Mouse (Mus musculus) forebrain, embryonic 10.5 days (tissue): Measurements from ENCODE around the gene Prkn. TPM values are rescaled to one million over a fixed set of nuclear protein-coding genes. Genes with fewer than 3 reads are reported as not detected.

Experiments used
- DNase-seq: peaks from one replicate; pipeline ENCODE4 v3.0.0-alpha.2; 2017; ENCODE audit warnings: low spot score; ENCODE audit errors: extremely low spot score
- H3K27ac ChIP-seq: fragments of 300-500 bp; sonication (generic); 2 replicates; pipeline ENCODE4 v1.5.1; 2016; ENCODE audit warnings: mild to moderate bottlenecking
- H3K27me3 ChIP-seq: fragments of 300-500 bp; sonication (generic); 2 replicates; pipeline ENCODE4 v1.6.1; 2016; ENCODE audit warnings: mild to moderate bottlenecking; ENCODE audit not compliant: poor library complexity, severe bottlenecking
- H3K36me3 ChIP-seq: fragments of 300-500 bp; sonication (generic); replicated peaks from 2 replicates; pipeline ENCODE4 v1.6.1; 2016; ENCODE audit warnings: mild to moderate bottlenecking, moderate library complexity
- H3K4me1 ChIP-seq: fragments of 300-500 bp; sonication (generic); 2 replicates; pipeline ENCODE4 v1.6.1; 2016
- H3K4me3 ChIP-seq: fragments of 300-500 bp; sonication (generic); 2 replicates; pipeline ENCODE4 v1.5.1; 2016; ENCODE audit warnings: mild to moderate bottlenecking, moderate library complexity
- H3K9me3 ChIP-seq: fragments of 300-500 bp; sonication (generic); 2 replicates; pipeline ENCODE4 v1.6.1; 2016; ENCODE audit warnings: mild to moderate bottlenecking, moderate library complexity
- WGBS: fragments of 180-500 bp; shearing (Covaris S2); methylation state at CpG from one replicate; pipeline ENCODE4 v1.1.7; 2016; 5-methylcytosine and 5-hydroxymethylcytosine counted together
- polyA plus RNA-seq: library from polyadenylated mRNA; unstranded; fragments of >200 nt; fragmentation: Nextera tagmentation; extraction: Ambion mirVana; gene quantifications from 2 replicates; pipeline ENCODE4 v1.2.1, GENCODE M21; 2016

Prkn gene
- polyA plus RNA-seq, 1 experiment from 2014 or later, result 0.81 TPM

DNA sequence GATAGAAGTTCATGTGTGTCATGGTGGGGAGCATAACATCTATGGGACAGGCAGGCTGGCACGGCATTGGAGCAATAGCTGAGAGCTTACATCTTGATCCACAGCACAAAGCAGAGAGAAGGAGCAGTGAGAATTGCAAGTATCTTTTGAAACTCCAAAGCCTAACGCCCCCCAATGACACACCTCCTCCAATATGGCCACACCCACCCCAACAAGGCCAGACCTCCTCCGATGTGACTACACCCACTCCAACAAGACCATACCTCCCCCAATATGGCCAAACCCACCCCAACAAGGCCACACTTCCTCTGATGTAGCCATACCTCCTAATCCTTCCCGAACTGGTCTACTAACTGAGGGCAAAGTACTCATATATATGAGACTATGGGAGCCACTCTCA is 1004.3 kb downstream of the Prkn start:
- 91% methylated on average over 4 of the region's 4 CpGs for WGBS
- no peak for DNase-seq
- H3K27me3 ChIP-seq, result no peaks in the 10 kb centered on the region
- no peaks in the 10 kb centered on the region for H3K9me3 ChIP-seq
- H3K27ac ChIP-seq, result no peak overlapping the region
- H3K4me1 ChIP-seq, result peaks cover 10% of the 10 kb centered on the region
- H3K4me3 ChIP-seq, result no peak overlapping the region
- H3K36me3 ChIP-seq, result no peaks in the 10 kb centered on the region

GRCm38 (mm10) chr17:11844989-11845388 is 1004.8 kb downstream of the Prkn start:
- 91% methylated on average over 3 of the region's 3 CpGs for WGBS
- H3K27me3 ChIP-seq, result no peaks in the 10 kb centered on the region
- no peak overlapping the region for H3K27ac ChIP-seq
- no peaks in the 10 kb centered on the region for H3K36me3 ChIP-seq
- no peak for DNase-seq
- H3K9me3 ChIP-seq, result no peaks in the 10 kb centered on the region
- peaks cover 10% of the 10 kb centered on the region for H3K4me1 ChIP-seq
- no peak overlapping the region for H3K4me3 ChIP-seq

GRCm38 (mm10) chr17:11845506-11845905 is 1005.3 kb downstream of the Prkn start:
- no peaks in the 10 kb centered on the region for H3K36me3 ChIP-seq

DNA sequence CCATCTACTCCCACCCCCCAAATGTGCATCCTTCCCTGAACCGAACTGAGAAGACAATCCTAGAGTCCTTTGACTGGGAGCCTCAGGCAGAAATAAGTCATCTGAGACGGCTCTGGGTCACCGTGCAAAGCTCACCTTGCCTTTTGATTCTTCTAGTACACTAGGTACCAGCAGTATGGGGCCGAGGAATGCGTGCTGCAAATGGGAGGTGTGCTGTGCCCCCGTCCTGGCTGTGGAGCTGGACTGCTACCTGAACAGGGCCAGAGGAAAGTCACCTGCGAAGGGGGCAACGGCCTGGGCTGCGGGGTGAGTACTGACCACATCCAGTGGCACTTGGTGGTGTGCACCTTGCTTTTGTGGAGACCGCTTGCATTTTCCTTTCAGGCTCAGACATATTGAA is 1014.4 kb downstream of the Prkn start:
- Histone ChIP-seq H3K4me3 (no peak overlapping the region), H3K27me3 (no peaks in the 10 kb centered on the region), H3K36me3 (no peaks in the 10 kb centered on the region), H3K4me1 (peaks cover 6% of the 10 kb centered on the region), H3K27ac (no peak overlapping the region), H3K9me3 (no peaks in the 10 kb centered on the region)
- DNase-seq, result no peak
- WGBS, result 76% methylated on average over 10 of the region's 10 CpGs

More at GRCm38 (mm10) chr17:11845506-11845905, 1005.3 kb downstream of the Prkn start:
- H3K4me1 ChIP-seq, result peaks cover 10% of the 10 kb centered on the region
- no peaks in the 10 kb centered on the region for H3K9me3 ChIP-seq
- no peak overlapping the region for H3K27ac ChIP-seq
- H3K4me3 ChIP-seq, result no peak overlapping the region
- DNase-seq, result no peak
- WGBS, result 76% methylated on average over 2 of the region's 2 CpGs
- no peaks in the 10 kb centered on the region for H3K27me3 ChIP-seq

DNA sequence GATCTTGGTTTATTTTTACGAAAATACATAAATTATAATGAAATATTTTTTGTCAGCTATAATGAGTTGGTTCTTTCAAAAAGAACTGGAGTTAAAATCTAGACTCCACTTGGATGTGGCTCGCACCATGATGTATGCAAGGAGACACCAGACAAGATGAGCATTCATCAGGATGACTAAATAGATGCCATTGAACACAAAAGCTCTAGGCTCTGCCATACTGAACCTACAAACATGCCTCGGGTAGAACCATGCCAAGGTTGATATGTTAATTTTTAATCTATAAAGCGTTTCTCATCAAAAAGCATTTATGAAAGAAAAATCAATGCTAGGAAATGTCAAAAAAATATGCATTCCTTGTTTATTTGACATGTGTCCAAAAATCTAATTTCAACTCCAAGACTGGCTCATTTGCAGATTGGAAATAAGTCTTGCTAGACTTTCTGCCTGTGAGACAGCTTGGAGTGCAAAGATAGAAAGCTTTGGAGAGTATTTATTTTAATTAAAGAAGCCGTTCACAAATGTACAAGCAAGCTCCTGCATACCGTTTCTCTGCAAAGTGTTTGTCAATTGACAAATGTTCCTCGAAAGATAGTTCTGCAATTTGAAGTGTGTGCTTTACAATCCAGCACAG is 1018.7 kb downstream of the Prkn start:
- H3K9me3 ChIP-seq, result no peaks in the 10 kb centered on the region
- H3K27ac ChIP-seq, result no peak overlapping the region
- 91% methylated on average over 7 of the region's 7 CpGs for WGBS
- H3K4me1 ChIP-seq, result peaks cover 6% of the 10 kb centered on the region
- no peaks in the 10 kb centered on the region for H3K36me3 ChIP-seq
- DNase-seq, result no peak
- H3K4me3 ChIP-seq, result no peak overlapping the region
- no peaks in the 10 kb centered on the region for H3K27me3 ChIP-seq

GRCm38 (mm10) chr17:11861178-11861577 is 1021.0 kb downstream of the Prkn start:
- Histone ChIP-seq H3K27me3 (no peaks in the 10 kb centered on the region), H3K27ac (no peak overlapping the region), H3K4me1 (no peaks in the 10 kb centered on the region), H3K9me3 (no peaks in the 10 kb centered on the region), H3K4me3 (no peak overlapping the region), H3K36me3 (no peaks in the 10 kb centered on the region)
- 87% methylated on average over 6 of the region's 6 CpGs for WGBS
- DNase-seq, result no peak

DNA sequence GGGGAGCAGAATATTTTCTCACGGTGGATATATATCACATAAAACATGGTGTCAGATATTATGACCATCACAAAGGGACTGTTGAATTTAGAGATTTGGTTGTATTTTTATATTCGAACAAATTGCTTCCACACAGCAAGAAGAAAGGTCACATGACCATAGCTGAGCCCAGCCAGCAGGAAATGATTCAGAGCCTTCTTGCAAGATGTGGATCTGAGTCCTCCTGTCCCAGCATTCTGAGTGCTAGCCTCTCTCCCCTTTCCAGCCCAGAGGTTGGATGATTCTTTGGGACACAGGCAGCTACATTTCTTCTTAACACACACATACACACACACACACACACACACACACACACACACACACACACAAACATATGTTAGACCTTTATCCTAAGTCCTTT is 1022.2 kb downstream of the Prkn start:
- Histone ChIP-seq H3K9me3 (no peaks in the 10 kb centered on the region), H3K27me3 (no peaks in the 10 kb centered on the region), H3K27ac (no peak overlapping the region), H3K36me3 (no peaks in the 10 kb centered on the region), H3K4me3 (no peak overlapping the region), H3K4me1 (no peaks in the 10 kb centered on the region)
- 90% methylated on average over 2 of the region's 2 CpGs for WGBS
- DNase-seq, result no peak

GRCm38 (mm10) chr17:11863017-11863416 is 1022.8 kb downstream of the Prkn start:
- no peaks in the 10 kb centered on the region for H3K9me3 ChIP-seq
- no peak overlapping the region for H3K27ac ChIP-seq
- H3K4me1 ChIP-seq, result 0 out of 2 replicates have a peak, but pooled peaks cover 3% of the 10 kb centered on the region
- DNase-seq, result no peak
- H3K27me3 ChIP-seq, result no peaks in the 10 kb centered on the region
- WGBS, result 93% methylated on average over 11 of the region's 11 CpGs
- no peaks in the 10 kb centered on the region for H3K36me3 ChIP-seq
- H3K4me3 ChIP-seq, result no peak overlapping the region

- Histone ChIP-seq H3K27me3 (no peaks in the 10 kb centered on the region), H3K4me1 (0 out of 2 replicates have a peak, but pooled peaks cover 11% of the 10 kb centered on the region), H3K9me3 (no peaks in the 10 kb centered on the region), H3K27ac (no peak overlapping the region), H3K4me3 (no peak overlapping the region), H3K36me3 (no peaks in the 10 kb centered on the region)
- 88% methylated on average over 3 of the region's 3 CpGs for WGBS
- DNase-seq, result no peak
Measured at GRCm38 (mm10) chr17:11866231-11866630, 1026.0 kb downstream of the Prkn start.

GRCm38 (mm10) chr17:11867334-11868095 is 1027.3 kb downstream of the Prkn start:
- H3K9me3 ChIP-seq, result no peaks in the 10 kb centered on the region
- H3K4me1 ChIP-seq, result 0 out of 2 replicates have a peak, but pooled peaks cover 11% of the 10 kb centered on the region
- H3K4me3 ChIP-seq, result no peak overlapping the region
- H3K27me3 ChIP-seq, result no peaks in the 10 kb centered on the region
- DNase-seq, result no peak
- 84% methylated on average over 13 of the region's 13 CpGs for WGBS
- no peaks in the 10 kb centered on the region for H3K36me3 ChIP-seq
- H3K27ac ChIP-seq, result no peak overlapping the region

- WGBS, result 93% methylated on average over 10 of the region's 10 CpGs
- no peak overlapping the region for H3K27ac ChIP-seq
- H3K4me3 ChIP-seq, result no peak overlapping the region
- no peaks in the 10 kb centered on the region for H3K27me3 ChIP-seq
- no peaks in the 10 kb centered on the region for H3K36me3 ChIP-seq
- 0 out of 2 replicates have a peak, but pooled peaks cover 11% of the 10 kb centered on the region for H3K4me1 ChIP-seq
- H3K9me3 ChIP-seq, result no peaks in the 10 kb centered on the region
- DNase-seq, result no peak
Measured at GRCm38 (mm10) chr17:11870546-11870945, 1030.4 kb downstream of the Prkn start.

DNA sequence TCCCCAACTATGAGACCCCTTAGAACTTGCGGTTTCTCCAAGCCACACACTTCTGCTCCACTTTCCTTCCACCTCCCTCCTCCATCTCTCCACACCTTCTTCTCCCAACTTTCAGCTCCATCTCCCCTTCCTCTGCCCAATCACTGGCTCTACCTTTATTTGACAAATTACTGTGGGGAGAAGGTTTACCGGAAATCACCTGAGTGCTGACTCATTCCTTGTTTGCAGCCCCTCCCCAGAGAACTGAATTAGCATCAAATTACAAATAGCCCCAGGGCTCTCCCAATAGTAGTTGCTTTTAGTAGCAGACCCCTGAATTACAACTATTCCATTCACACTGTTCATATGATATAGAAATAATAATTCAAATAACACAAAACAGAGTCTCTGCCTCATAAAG is 1036.1 kb downstream of the Prkn start:
- no peaks in the 10 kb centered on the region for H3K36me3 ChIP-seq
- 85% methylated on average over 2 of the region's 2 CpGs for WGBS
- H3K27ac ChIP-seq, result no peak overlapping the region
- no peaks in the 10 kb centered on the region for H3K27me3 ChIP-seq
- no peaks in the 10 kb centered on the region for H3K9me3 ChIP-seq
- no peak overlapping the region for H3K4me3 ChIP-seq
- DNase-seq, result no peak
- no peaks in the 10 kb centered on the region for H3K4me1 ChIP-seq

DNA sequence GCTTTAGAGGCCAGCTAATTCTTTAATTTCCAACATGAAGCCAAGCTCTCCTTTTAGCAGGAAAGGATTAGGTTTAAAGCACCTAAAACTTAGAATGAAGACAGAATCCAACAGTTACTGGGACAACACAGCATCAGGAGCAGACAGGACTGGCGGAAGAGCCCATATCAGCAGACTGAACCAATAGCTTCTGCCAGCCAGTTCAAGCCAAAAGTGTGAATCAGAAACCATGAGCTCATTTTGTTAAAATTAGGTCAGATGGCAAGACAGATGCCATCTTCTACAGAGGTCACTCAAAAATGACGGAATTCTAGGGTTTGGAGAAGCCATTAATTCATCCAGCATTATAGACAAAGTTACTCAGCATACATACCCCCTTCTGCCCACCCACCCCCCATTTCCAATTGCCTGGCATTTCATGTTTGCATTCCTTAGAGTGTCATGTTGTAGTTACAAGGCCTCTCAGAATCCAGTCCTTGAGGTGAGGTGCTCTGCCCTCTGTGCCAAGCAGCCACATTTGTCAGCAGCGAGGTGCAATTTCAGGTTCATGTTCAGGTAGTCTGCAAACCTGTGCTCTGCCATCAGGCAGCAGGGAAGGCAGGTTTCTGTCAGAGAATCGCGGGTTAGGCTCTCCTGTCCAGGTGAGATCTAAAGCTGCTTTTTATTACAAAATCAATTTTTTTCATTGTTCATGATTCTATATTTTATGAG is 1041.1 kb downstream of the Prkn start:
- no peak overlapping the region for H3K4me3 ChIP-seq

More for the DNA sequence above, 1041.1 kb downstream of the Prkn start:
- no peak overlapping the region for H3K27ac ChIP-seq
- no peak for DNase-seq
- H3K4me1 ChIP-seq, result no peaks in the 10 kb centered on the region
- no peaks in the 10 kb centered on the region for H3K27me3 ChIP-seq
- H3K36me3 ChIP-seq, result no peaks in the 10 kb centered on the region
- no peaks in the 10 kb centered on the region for H3K9me3 ChIP-seq
- 86% methylated on average over 5 of the region's 5 CpGs for WGBS
